Mouse (Mus musculus): Measurements from ENCODE around the gene Zfp36.

Gene Zfp36

DNA sequence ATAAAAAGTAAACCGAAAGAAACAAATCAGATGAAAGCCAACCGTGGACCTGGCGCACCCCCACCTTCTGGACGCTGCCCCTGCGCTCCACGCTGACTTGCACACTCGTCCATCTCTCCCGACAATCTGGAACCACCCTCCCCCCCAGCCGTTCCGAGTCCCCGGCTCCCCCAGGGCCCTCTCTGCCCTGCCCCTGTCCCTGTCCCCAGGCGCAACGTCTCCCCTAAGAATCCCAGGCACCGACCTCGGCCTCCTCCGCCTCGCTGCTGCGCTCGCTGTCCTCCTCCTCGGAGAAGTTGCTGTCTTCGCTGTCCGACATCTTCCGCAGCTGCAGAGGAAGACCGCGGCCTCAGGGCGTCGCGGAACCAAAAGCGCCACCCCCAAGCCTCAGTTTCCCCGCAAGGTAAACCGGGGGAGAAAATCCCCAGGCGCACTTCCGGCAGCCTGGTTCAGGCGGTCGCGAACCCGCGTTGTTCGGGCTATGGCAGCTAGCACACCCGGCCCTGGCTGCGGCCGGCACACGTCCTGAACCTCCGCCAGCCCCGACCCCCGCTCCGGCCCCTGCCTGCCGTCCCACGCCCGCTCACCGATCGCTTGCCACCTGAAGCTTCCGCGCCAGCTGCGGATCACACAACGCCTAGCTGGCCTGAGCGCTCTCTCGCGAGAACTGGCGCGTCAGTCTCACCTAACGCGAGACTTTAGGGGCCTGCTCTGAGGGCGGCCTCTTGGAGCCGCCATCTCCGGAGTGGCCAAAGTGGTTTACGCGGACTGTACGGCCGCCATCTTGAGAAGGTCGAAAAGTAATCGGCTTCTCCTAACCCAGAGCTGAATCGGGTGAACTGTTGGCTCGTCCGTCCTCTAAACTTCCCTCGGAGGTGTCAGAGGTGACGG lies 41.7 kb downstream of the Zfp36 start, which contains the start of gene Supt5:
Gene Supt5, minus strand, starts transcription at position 639 of the 891 bp plus-strand sequence.
- peak; percentile 97 for DNase-seq (ENCODE audit: low spot score in 2 of 2)

DNA sequence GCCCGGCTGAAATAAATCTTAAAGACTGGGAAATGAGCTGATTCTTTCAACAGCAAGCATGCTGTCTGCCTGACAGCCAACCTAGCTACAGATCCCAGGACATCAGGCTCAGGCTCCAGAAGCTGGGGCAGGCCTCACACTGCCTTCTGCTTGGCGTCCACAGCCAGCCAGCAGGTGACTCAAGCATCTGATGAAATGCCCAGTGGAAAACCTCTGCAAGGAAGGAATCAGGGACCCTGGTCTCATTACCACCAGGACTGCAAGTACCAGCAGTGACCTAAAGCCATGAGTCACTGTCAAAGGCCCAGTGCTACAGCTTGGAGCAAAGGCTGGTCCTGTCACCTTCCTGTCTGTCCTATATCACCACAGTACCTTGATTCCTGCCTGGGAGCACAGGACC lies 44.6 kb downstream of the Zfp36 start:
- DNase-seq (ENCODE audit: low spot score in 2 of 2): no peak

- DNase-seq (ENCODE audit: low spot score in 2 of 2): no peak
Measured at GRCm38 (mm10) chr7:28334534-28334933, 45.5 kb downstream of the Zfp36 start.

DNA sequence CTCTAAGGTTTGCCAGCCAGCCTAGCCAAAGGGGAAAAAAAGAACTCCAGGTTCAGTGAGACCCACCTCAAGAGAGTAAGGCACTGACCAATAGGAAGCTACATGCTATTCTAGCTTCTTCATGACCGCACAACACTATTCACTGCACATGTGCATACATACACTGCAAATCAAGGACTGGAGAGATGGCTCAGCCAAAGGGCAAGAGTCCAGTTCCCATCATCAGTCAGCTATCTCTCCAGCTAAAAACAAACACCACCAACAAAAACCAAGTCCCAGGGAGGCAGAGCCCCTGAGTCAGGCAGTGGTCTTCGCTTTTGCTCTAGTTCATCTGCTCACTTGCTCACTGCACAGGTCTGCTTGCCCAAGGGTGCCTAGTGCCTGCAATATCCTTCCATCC lies 51.8 kb downstream of the Zfp36 start:
- DNase-seq (ENCODE audit: low spot score in 2 of 2): no peak

Data from right cerebral cortex, adult 2 months (tissue).